Mouse (Mus musculus) hindbrain, embryonic 10.5 days (tissue): ENCODE measurements at regions not wholly inside any gene's neighbourhood (a gene's known extent, or its start where the extent isn't known, plus 50 kb on each side); places are given as distances from the start of the nearest gene placed in this dataset.
"Not testable (repeated sequence)": the region's sequence is repeated elsewhere in the genome, so short reads cannot be mapped to it uniquely, and the experiment has no call there.

Experiments used
- DNase-seq: peaks from one replicate; pipeline ENCODE4 v3.0.0-alpha.2; 2017; ENCODE audit warnings: low spot score
- H3K27ac ChIP-seq: fragments of 300-500 bp; sonication (generic); 2 replicates; pipeline ENCODE4 v1.5.1; 2016; ENCODE audit warnings: mild to moderate bottlenecking, moderate library complexity
- H3K27me3 ChIP-seq: fragments of 300-500 bp; sonication (generic); 2 replicates; pipeline ENCODE4 v1.6.1; 2016; ENCODE audit warnings: mild to moderate bottlenecking; ENCODE audit not compliant: poor library complexity, insufficient read depth, severe bottlenecking
- H3K36me3 ChIP-seq: fragments of 300-500 bp; sonication (generic); 2 replicates; pipeline ENCODE4 v1.6.1; 2016; ENCODE audit warnings: mild to moderate bottlenecking, moderate library complexity
- H3K4me1 ChIP-seq: fragments of 300-500 bp; sonication (generic); replicated peaks from 2 replicates; pipeline ENCODE4 v1.6.1; 2016; ENCODE audit warnings: mild to moderate bottlenecking
- H3K4me3 ChIP-seq: fragments of 300-500 bp; sonication (generic); 2 replicates; pipeline ENCODE4 v1.5.1; 2016; ENCODE audit warnings: mild to moderate bottlenecking, moderate library complexity
- H3K9me3 ChIP-seq: fragments of 300-500 bp; sonication (generic); 2 replicates; pipeline ENCODE4 v1.6.1; 2016; ENCODE audit warnings: mild to moderate bottlenecking, moderate library complexity
- WGBS: fragments of 180-500 bp; shearing (Covaris S2); methylation state at CpG from one replicate; pipeline ENCODE4 v1.1.7; 2016; 5-methylcytosine and 5-hydroxymethylcytosine counted together

DNA sequence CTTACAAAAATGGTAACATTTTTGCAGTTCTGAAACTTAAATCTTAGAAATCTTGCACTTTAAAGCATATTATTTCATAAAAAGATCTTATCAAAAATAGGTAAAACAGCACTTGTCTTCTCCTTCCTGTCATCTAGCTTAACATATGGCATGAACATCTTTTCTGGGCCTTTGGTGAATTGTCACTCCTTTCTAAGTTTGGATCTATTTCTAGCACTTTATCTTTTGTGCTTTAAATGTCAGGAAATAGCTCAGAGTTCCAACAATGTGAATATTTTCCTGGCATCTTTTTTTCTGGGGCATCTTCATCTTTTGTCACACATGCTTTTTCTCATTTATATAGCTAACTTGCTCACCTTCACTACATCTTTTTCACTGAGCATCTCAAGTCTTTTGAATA is 527.4 kb upstream of the Gm5150 start:
- no peaks in the 10 kb centered on the region for H3K9me3 ChIP-seq
- no peak overlapping the region for H3K27ac ChIP-seq
- no peaks in the 10 kb centered on the region for H3K4me1 ChIP-seq
- H3K36me3 ChIP-seq: no peaks in the 10 kb centered on the region
- H3K4me3 ChIP-seq: no peak overlapping the region
- H3K27me3 ChIP-seq: no peaks in the 10 kb centered on the region
- no peak for DNase-seq

DNA sequence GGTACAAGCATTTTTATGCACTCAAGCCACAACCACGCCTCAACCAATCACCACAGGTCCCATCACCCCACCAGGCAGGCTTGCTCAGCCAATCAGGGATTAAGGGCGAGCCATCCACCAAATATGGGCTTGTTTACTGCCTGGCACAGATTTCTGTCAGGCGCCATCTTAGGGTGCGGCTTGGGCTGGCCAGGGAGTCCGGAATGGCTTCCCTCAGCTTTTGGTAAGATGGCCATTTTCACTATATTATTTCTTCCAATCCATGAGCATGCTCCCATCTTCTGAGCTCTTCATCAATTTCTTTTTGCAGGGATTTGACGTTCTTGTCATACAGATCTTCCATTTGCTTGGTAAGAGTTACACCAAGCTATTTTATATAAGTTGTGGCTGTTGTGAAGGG is 521.3 kb upstream of the Gm5150 start:
- H3K9me3 ChIP-seq, H3K27me3 ChIP-seq, H3K36me3 ChIP-seq, H3K27ac ChIP-seq, H3K4me1 ChIP-seq, DNase-seq, H3K4me3 ChIP-seq: not testable (repeated sequence)
- WGBS: 88% methylated on average over 6 of the region's 6 CpGs

DNA sequence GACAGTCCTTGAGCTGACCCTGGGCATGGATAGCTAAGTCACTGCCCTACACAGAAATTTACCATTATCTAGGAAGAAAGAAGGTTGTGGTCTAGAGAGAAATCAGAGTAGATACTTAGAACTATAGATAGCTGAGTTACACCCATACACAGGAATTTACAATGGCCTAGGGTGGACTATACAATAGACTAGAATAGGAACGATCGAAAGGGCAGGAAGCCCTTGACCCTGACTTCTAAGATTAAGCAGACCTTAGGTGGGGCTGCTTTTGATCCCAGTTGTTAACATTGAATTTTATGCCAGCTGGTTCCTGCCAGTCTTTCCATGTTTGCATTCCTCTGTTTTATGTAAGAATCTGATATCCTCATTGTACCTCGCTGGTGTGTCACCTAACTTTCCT is 482.2 kb upstream of the Gm5150 start:
- not testable (repeated sequence) for H3K4me1 ChIP-seq, H3K36me3 ChIP-seq
- 86% methylated on average over 3 of the region's 3 CpGs for WGBS

DNA sequence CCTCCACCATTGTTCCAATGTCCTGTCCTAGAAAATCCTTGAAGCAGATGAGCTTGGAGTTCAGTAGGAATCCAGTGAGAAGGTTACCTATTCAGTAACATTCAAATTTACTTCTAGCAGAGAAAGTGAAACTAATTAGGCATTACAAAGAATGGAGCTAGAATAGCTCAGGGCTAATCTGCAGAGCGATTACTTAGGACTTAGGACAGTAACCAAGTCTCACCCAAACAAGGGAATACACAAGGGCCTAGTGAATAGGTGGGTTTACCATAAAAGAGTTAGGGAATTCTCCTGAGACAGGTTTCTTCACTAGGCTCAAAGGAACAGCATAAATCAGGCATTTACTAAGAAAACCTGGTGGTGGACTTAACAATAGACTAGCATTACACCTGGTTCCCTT is 476.5 kb upstream of the Gm5150 start:
- no peaks in the 10 kb centered on the region for H3K36me3 ChIP-seq
- no peaks in the 10 kb centered on the region for H3K9me3 ChIP-seq
- no peak overlapping the region for H3K27ac ChIP-seq
- H3K4me1 ChIP-seq: no peaks in the 10 kb centered on the region
- no peak overlapping the region for H3K4me3 ChIP-seq
- 74% methylated on average over 1 of the region's 1 CpGs for WGBS
- no peaks in the 10 kb centered on the region for H3K27me3 ChIP-seq
- DNase-seq: no peak

More for the DNA sequence above, 482.2 kb upstream of the Gm5150 start:
- H3K9me3 ChIP-seq, H3K4me3 ChIP-seq, H3K27me3 ChIP-seq, DNase-seq, H3K27ac ChIP-seq: not testable (repeated sequence)

DNA sequence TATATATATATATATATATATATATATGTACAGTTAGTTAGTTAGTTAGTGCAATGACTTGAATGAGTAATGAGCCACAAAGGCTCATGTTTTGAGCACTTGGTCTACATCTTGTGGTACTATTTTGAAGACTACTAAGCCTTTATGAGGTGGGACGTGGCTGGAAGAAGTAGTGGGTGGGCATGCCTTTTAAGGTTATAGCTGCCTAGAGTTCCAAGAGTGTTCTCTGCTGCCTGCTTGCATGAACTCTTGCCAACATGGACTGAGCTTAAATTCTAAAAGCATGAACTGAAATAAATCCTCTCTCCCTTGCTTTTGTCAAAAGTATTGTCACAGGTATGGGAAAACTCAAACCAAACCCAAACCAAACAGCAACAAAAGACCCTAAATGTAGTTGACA is 465.1 kb upstream of the Gm5150 start:
- H3K36me3 ChIP-seq: no peaks in the 10 kb centered on the region
- H3K27me3 ChIP-seq: no peaks in the 10 kb centered on the region
- H3K9me3 ChIP-seq: no peaks in the 10 kb centered on the region
- WGBS: 91% methylated on average over 1 of the region's 1 CpGs
- H3K4me3 ChIP-seq: no peak overlapping the region
- no peak for DNase-seq
- no peak overlapping the region for H3K27ac ChIP-seq
- no peaks in the 10 kb centered on the region for H3K4me1 ChIP-seq

DNA sequence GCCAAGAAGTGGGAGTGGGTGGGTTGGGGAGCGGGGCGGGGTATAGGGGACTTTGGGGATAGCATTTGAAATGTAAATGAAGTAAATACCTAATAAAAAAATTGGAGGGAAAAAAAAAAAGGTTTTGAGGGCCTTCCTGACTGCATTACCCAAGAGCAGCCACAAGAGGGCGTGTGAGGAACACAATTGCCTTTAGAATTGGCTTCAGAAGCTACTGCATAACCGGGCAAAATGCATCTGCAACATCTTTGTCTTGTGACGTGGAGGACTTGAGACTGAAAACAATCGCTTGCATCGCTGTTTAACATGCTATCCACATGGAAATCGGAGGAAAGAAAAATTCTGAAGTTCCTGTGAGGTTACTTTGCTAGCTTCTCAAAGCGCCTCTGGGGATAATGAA is 460.2 kb upstream of the Gm5150 start:
- peak; percentile 73 for DNase-seq
- Histone ChIP-seq H3K4me1 (no peaks in the 10 kb centered on the region), H3K4me3 (no peak overlapping the region), H3K9me3 (no peaks in the 10 kb centered on the region), H3K27me3 (no peaks in the 10 kb centered on the region), H3K36me3 (no peaks in the 10 kb centered on the region), H3K27ac (no peak overlapping the region; the same call in 1 of the 2 replicates)
- WGBS: 15% methylated on average over 9 of the region's 9 CpGs

DNA sequence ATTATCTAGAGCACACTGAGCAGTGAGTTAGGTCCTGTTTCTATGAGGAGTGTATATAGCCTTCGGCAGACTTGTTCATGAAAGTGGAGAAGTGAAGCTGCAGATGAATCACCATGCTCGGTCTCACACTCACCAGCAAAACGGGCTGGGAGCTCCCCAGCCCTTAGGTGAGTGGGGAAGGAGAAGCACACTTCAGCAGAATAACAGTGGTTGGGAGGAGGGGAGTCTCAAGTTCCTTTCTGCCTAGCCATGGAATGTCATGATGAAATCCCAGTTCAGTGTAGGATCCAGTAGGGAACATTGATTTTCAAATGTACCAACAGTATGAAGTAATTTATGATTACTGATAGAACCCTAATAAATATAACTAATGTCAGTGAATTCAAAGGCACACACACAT is 459.1 kb upstream of the Gm5150 start:
- H3K36me3 ChIP-seq: no peaks in the 10 kb centered on the region
- no peak for DNase-seq
- H3K27ac ChIP-seq: no peak overlapping the region
- no peaks in the 10 kb centered on the region for H3K4me1 ChIP-seq
- no peaks in the 10 kb centered on the region for H3K9me3 ChIP-seq
- WGBS: 69% methylated on average over 3 of the region's 3 CpGs
- no peaks in the 10 kb centered on the region for H3K27me3 ChIP-seq
- H3K4me3 ChIP-seq: no peak overlapping the region

DNA sequence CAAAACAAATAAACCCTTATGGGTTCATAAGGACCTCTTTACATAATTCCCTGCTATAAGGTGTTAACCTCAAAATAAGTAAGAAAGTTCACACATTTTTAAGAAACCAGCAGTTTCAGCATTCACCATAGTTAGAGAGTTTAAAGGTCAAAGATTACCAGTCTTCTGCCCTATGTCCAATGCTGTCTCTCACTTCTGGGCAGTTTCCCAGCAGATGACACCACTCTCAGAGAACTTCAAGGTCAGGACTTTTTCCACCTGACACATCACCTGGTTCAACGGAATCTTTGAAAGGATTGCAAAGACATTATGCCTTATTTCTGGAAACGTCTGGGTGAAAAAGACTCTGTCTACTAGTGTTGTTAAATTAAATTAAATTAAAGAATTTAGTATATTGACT is 458.1 kb upstream of the Gm5150 start:
- H3K4me3 ChIP-seq: no peak overlapping the region
- WGBS: 85% methylated on average over 2 of the region's 2 CpGs
- no peak for DNase-seq
- H3K36me3 ChIP-seq: no peaks in the 10 kb centered on the region
- no peaks in the 10 kb centered on the region for H3K4me1 ChIP-seq
- no peaks in the 10 kb centered on the region for H3K9me3 ChIP-seq
- H3K27ac ChIP-seq: no peak overlapping the region
- H3K27me3 ChIP-seq: no peaks in the 10 kb centered on the region

DNA sequence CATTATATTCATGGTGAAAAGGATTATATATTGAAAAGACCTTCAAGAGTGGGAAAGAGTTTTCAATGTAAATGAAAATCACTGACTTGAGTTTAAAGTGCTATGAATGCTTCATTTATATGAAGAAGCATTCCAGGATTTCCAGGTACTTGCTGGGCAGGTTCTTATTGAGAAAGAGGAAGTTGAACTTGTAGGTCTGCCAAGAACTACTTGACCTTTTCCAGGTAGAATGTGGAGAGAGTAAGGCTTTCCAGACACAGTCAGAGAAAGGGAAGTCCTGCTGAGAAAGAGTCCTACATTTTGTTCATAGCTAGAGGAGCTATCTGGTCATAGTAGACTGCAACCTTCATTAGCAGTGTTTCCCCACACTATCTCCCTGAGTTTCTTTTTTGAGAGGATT is 426.8 kb upstream of the Gm5150 start:
- Histone ChIP-seq H3K27me3 (no peaks in the 10 kb centered on the region), H3K27ac (no peak overlapping the region), H3K36me3 (no peaks in the 10 kb centered on the region), H3K4me1 (no peaks in the 10 kb centered on the region), H3K9me3 (no peaks in the 10 kb centered on the region), H3K4me3 (no peak overlapping the region)
- DNase-seq: no peak

DNA sequence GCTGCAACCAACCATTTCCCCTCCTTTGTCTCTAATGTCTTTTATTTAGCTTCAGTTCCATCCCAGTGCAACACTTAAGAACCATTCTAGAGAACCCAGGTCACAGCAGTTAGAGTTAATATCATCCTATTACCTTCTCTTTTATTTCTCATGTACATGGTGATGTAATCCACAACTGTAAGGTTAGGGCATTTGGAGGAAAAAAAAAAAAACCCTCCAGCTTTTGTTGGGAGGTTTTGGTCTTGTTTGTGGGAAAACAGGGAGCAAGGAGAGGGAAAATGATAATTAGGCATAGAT is 425.5 kb upstream of the Gm5150 start:
- H3K4me1 ChIP-seq: no peaks in the 10 kb centered on the region
- H3K4me3 ChIP-seq: no peak overlapping the region
- no peak for DNase-seq
- no peaks in the 10 kb centered on the region for H3K9me3 ChIP-seq
- H3K27ac ChIP-seq: no peak overlapping the region
- H3K36me3 ChIP-seq: no peaks in the 10 kb centered on the region
- H3K27me3 ChIP-seq: no peaks in the 10 kb centered on the region

DNA sequence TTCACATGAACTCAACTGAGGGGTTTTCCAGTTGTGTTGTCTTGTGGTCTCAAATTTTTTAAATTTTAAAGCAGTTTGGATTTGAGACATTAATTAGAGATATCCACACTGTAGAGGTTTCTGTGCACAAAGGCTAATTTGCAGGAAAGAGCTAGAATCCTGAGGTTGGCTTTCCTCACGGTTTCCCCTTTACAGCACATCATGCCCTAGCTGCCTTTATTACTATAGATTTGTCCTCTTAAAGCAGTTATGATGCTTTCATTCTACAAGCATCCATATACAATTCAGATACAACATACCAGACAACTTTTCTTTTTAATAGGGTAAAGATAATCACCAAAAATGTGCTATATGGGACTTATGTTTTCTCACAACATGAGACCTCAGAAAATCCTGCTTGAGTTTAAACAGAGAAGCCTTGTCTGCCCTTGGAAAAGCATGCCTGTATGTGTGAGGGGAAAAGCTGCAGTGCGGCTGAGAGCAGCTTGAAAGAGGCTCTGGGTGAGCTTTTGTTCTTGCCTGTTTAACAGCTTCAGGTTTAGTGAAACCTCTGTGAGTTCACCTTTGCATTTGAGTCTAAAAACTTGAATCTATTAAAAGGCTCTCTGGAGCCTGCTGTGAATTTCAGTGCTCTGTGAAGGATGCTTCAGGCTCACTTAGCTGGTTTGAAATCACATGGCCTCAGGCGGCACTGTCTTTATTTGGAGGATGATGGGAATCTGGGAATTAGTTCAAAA is 425.0 kb upstream of the Gm5150 start:
- no peak overlapping the region for H3K27ac ChIP-seq
- no peaks in the 10 kb centered on the region for H3K27me3 ChIP-seq
- 41% methylated on average over 3 of the region's 3 CpGs for WGBS
- H3K4me1 ChIP-seq: no peaks in the 10 kb centered on the region
- H3K9me3 ChIP-seq: no peaks in the 10 kb centered on the region
- no peak for DNase-seq
- H3K36me3 ChIP-seq: no peaks in the 10 kb centered on the region
- no peak overlapping the region for H3K4me3 ChIP-seq
